Mouse (Mus musculus): ENCODE results near the gene Hivep2.

GRCm38 (mm10) chr10:13946498-13946897 lies 19.4 kb upstream of the Hivep2 start:
- TF ChIP-seq ZNF384 (IDR thresholded peaks at IDR 0.05; ENCODE audit: low read depth, low read length): no peak
- TF ChIP-seq ZC3H11A (IDR thresholded peaks at IDR 0.05; ENCODE audit: borderline replicate concordance, low read depth, low read length): no peak
- TF ChIP-seq MAFK (IDR thresholded peaks at IDR 0.05; ENCODE audit: insufficient read depth, low read depth, low read length): no peak
- TF ChIP-seq CHD2 (IDR thresholded peaks at IDR 0.05; ENCODE audit: low read depth, low read length): no peak
- no peak for TF ChIP-seq HCFC1 (IDR thresholded peaks at IDR 0.05; ENCODE audit: borderline replicate concordance, insufficient read depth, low read length)

Data from ES-E14 (cell line).